In the genomic region with DNA sequence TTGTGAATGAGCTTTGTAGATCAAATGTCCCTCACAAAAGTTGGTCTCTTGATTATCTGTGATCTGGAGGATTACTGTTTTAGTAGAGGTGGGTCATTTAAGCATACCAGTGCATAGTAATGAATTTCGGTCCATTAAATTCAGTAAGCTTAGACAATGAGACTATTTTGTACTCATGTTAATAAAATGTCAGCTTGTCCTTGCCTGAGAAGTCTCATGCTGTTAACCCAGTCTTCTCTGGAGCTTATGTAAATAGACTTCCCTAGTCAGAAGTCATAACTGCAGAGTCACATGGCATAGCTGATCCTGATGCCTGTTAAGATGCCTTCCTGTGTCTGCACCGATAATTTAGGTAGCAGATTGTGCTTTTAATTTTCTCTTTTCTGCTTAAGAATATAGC, we compare ENCODE assay signal across 16 mouse cellular contexts.
DNase-seq lines count a peak whose midpoint lies in the region; ATAC-seq lines count a peak whose summit lies in the region.
"Had no signal": no experiment of that assay in that cellular context is flagged by ENCODE, and none has a peak within 500 bp of the region (broad histone marks: within the 10 kb centered on the region; RNA-seq: fewer than 3 reads in every experiment).

No protein-coding gene starts in this region.

- H3K9me3 ChIP-seq in forebrain, embryonic 11.5 days (ENCODE audit: control insufficient read depth, low read length) = no peaks in the 10 kb centered on the region
- H3K9me3 ChIP-seq in forebrain, embryonic 10.5 days = no peaks in the 10 kb centered on the region
- H3K9me3 ChIP-seq in kidney, embryonic 16.5 days (ENCODE audit: low read length) = no peaks in the 10 kb centered on the region
- no peaks in the 10 kb centered on the region for H3K9me3 ChIP-seq in hindbrain, embryonic 14.5 days (ENCODE audit: control insufficient read depth, low read length)
- H3K9me3 ChIP-seq: embryonic facial prominence, embryonic 13.5 days; limb, embryonic 13.5 days; liver, embryonic 15.5 days had no signal

- H3K4me3 ChIP-seq in forebrain, embryonic 11.5 days (ENCODE audit: low read depth, low read length) = no peak overlapping the region
- H3K4me3 ChIP-seq in forebrain, embryonic 10.5 days = no peak overlapping the region
- H3K4me3 ChIP-seq in kidney, embryonic 16.5 days (ENCODE audit: low read length) = no peak overlapping the region
- no peak overlapping the region for H3K4me3 ChIP-seq in hindbrain, embryonic 14.5 days (replicated peaks; ENCODE audit: low read length)
- H3K4me3 ChIP-seq: embryonic facial prominence, embryonic 13.5 days; heart, adult 2 months; limb, embryonic 13.5 days; liver, embryonic 15.5 days had no signal

- H3K9ac ChIP-seq in forebrain, embryonic 11.5 days (ENCODE audit: low read length) = no peak overlapping the region
- no peak overlapping the region for H3K9ac ChIP-seq in kidney, embryonic 16.5 days (replicated peaks; ENCODE audit: low read length)
- no peak overlapping the region for H3K9ac ChIP-seq in hindbrain, embryonic 14.5 days
- H3K9ac ChIP-seq: embryonic facial prominence, embryonic 13.5 days; limb, embryonic 13.5 days; liver, embryonic 15.5 days had no signal

- no peaks in the 10 kb centered on the region for H3K36me3 ChIP-seq in forebrain, embryonic 11.5 days (ENCODE audit: control insufficient read depth, insufficient read depth, low read length)
- H3K36me3 ChIP-seq in forebrain, embryonic 10.5 days (replicated peaks) = peaks cover 13% of the 10 kb centered on the region
- no peaks in the 10 kb centered on the region for H3K36me3 ChIP-seq in kidney, embryonic 16.5 days (ENCODE audit: insufficient read depth, low read length)
- H3K36me3 ChIP-seq in hindbrain, embryonic 14.5 days (replicated peaks; ENCODE audit: control insufficient read depth, insufficient read depth) = no peaks in the 10 kb centered on the region; the same call in 1 of the 2 replicates
- H3K36me3 ChIP-seq: liver, embryonic 15.5 days had no signal

- H3K27me3 ChIP-seq in forebrain, embryonic 11.5 days (ENCODE audit: control insufficient read depth, insufficient read depth, low read length) = no peaks in the 10 kb centered on the region
- H3K27me3 ChIP-seq in forebrain, embryonic 10.5 days (ENCODE audit: poor library complexity, severe bottlenecking) = no peaks in the 10 kb centered on the region
- H3K27me3 ChIP-seq in kidney, embryonic 16.5 days (ENCODE audit: insufficient read depth, low read length) = no peaks in the 10 kb centered on the region
- no peaks in the 10 kb centered on the region for H3K27me3 ChIP-seq in hindbrain, embryonic 14.5 days (ENCODE audit: control insufficient read depth, insufficient read depth, low read length)
- H3K27me3 ChIP-seq: embryonic facial prominence, embryonic 13.5 days; limb, embryonic 13.5 days; liver, embryonic 15.5 days had no signal

- ATAC-seq in forebrain, embryonic 11.5 days (replicated peaks; ENCODE audit: low FRiP score) = peak; percentile 83
- peak; percentile 91 for ATAC-seq in kidney, embryonic 16.5 days (ENCODE audit: low FRiP score, low TSS enrichment)
- ATAC-seq in hindbrain, embryonic 14.5 days (ENCODE audit: low FRiP score) = peak; percentile 40; the same call in 1 of the 2 replicates

- H3K4me1 ChIP-seq in forebrain, embryonic 11.5 days (replicated peaks; ENCODE audit: control insufficient read depth, insufficient read depth, low read length) = no peaks in the 10 kb centered on the region
- H3K4me1 ChIP-seq in forebrain, embryonic 10.5 days = peaks cover 11% of the 10 kb centered on the region; the same call in 1 of the 2 replicates
- H3K4me1 ChIP-seq in kidney, embryonic 16.5 days (ENCODE audit: insufficient read depth, low read length) = 0 out of 2 replicates have a peak, but pooled peaks cover 4% of the 10 kb centered on the region
- H3K4me1 ChIP-seq in hindbrain, embryonic 14.5 days (replicated peaks; ENCODE audit: control insufficient read depth, insufficient read depth, low read length) = no peaks in the 10 kb centered on the region; the same call in 1 of the 2 replicates
- H3K4me1 ChIP-seq: embryonic facial prominence, embryonic 13.5 days; limb, embryonic 13.5 days; liver, embryonic 15.5 days had no signal

- no peak for DNase-seq in forebrain, embryonic 11.5 days (ENCODE audit: low spot score)
- DNase-seq in forebrain, embryonic 10.5 days (ENCODE audit: extremely low spot score, low spot score) = no peak
- DNase-seq in kidney, postnatal 4 days = no peak
- DNase-seq in Muller cell, postnatal 12 days (ENCODE audit: inconsistent ontology term) = peak; percentile 67
- DNase-seq in hindbrain, embryonic 14.5 days (ENCODE audit: low spot score) = no peak
- DNase-seq in lung, postnatal 25 days (ENCODE audit: low spot score) = no peak
- DNase-seq in lung, postnatal 4 days = no peak
- DNase-seq: cerebellum, adult 11 months; cerebellum, postnatal 25 days; heart, adult 2 months; lung, postnatal 10 days; right cerebral cortex, postnatal 14 days had no signal

- no peak overlapping the region for H3K27ac ChIP-seq in forebrain, embryonic 11.5 days (ENCODE audit: low read depth, low read length)
- H3K27ac ChIP-seq in forebrain, embryonic 10.5 days = no peak overlapping the region
- no peak overlapping the region for H3K27ac ChIP-seq in kidney, embryonic 16.5 days (ENCODE audit: low read length)
- H3K27ac ChIP-seq in hindbrain, embryonic 14.5 days = no peak overlapping the region; the same call in 1 of the 2 replicates
- H3K27ac ChIP-seq: embryonic facial prominence, embryonic 13.5 days; heart, adult 2 months; limb, embryonic 13.5 days; liver, embryonic 15.5 days had no signal

- H3K4me2 ChIP-seq in forebrain, embryonic 11.5 days (ENCODE audit: low read depth, low read length, severe bottlenecking) = no peak overlapping the region
- H3K4me2 ChIP-seq in kidney, embryonic 16.5 days (replicated peaks; ENCODE audit: low read depth, low read length) = no peak overlapping the region
- no peak overlapping the region for H3K4me2 ChIP-seq in hindbrain, embryonic 14.5 days (replicated peaks)
- H3K4me2 ChIP-seq: embryonic facial prominence, embryonic 13.5 days; limb, embryonic 13.5 days; liver, embryonic 15.5 days had no signal

- WGBS in forebrain, embryonic 11.5 days = 29% methylated on average over 2 of the region's 2 CpGs
- 57% methylated on average over 2 of the region's 2 CpGs for WGBS in forebrain, embryonic 10.5 days
- 42% methylated on average over 2 of the region's 2 CpGs for WGBS in kidney, embryonic 16.5 days
- WGBS in hindbrain, embryonic 14.5 days = 44% methylated on average over 2 of the region's 2 CpGs

Comparison
In these comparisons a context has a peak if more than half of its experiments do, and no peak if none do; other contexts are left out.
1. ATAC-seq: peak in every context shown above with its lines; median percentile 91 in kidney, embryonic 16.5 days; 83 in forebrain, embryonic 11.5 days; 40 in hindbrain, embryonic 14.5 days.